Mouse (Mus musculus) heart, adult 9 months (tissue): Measurements from ENCODE around the gene Mslnl.

Experiments
- DNase-seq, 2 experiments: peaks; one replicate each; pipeline ENCODE4 v3.0.0; 2022; ENCODE audit warnings: low spot score in 2 of 2

Mslnl gene

DNA sequence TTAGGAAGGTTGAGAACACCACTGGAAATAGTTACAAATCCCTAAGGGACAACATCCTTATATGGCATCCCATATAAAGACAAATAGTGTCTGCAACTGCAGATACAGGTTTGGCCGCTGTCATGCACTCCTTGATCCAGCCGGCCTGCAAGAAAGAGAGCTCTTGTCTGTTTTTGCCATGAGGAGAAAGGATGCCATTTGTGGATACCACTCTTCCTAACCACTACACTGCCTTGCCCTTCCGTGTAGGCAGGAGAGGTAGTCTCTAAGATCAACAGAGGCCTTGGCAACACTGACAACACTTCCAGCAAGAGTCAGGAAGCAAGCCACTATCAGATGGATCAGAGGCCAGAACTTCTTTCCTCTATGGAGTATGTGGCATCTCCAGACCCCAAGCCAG lies 50.4 kb downstream of the Mslnl start, which contains the start of gene Ccdc78:
Ccdc78 (plus strand) TSS at position 301 of the 400 bp plus-strand sequence.
- no peak for DNase-seq

DNA sequence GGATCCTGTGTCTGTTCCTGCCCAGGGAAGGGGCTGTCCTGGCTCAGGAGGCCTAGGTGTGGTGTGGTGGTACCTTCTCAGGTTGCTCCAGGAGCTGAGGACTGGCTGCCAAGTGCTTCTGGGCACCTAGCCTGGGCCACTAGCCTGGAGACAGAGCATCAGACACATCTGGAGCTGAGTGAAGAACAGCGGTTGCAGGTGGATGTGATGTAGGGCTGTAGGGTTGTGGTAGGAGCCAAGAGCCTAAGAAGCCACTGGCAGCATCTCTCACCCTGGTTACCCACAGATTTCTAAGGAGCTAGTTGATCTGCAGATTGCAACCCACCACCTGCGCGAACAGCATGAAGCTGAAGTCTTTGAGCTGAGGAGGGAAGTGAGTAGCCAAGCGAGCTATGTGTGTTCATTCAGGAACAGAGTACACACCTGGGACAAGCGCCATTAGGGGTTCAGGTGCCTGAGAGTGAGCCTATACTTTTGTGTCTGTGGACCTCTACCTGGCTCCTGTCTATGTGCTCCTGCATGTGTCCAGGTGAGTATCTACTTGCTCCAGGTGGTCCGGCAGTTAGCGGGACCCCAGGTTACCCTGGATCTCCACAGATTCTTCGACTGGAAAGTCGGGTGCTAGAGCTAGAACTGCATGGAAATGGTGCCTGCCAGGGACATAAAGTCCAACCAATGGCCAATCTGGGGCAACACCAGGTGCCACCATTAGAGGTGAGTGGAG lies 51.1 kb downstream of the Mslnl start:
- no peak for DNase-seq

DNA sequence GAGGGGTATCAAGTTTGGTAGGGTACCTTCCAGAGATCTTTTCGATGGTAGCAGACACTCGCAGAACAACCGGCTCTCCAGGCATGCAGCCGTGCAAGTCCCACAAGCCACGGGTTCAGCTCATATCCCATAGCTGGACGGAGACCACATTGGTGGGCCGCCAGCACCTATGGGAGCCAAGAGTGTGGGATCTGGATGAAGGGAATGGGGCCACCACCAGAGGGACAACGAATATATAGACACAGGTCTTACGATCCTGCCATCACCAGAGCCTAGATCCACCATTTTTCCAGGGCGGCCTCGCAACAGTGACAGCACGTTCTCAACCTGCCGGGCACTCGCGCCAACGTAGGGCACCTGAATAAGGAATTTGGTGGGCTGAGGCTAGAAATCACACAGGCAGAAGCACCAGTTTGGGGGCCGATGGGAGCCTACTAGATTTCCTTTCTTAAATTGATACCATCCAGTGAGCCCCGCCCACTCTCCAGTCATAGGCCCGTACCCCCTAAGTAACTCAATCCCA lies 55.5 kb downstream of the Mslnl start:
- no peak for DNase-seq

- peak; percentile 82 to 83 for DNase-seq
Measured at GRCm38 (mm10) chr17:25791843-25792527, 56.1 kb downstream of the Mslnl start.

DNA sequence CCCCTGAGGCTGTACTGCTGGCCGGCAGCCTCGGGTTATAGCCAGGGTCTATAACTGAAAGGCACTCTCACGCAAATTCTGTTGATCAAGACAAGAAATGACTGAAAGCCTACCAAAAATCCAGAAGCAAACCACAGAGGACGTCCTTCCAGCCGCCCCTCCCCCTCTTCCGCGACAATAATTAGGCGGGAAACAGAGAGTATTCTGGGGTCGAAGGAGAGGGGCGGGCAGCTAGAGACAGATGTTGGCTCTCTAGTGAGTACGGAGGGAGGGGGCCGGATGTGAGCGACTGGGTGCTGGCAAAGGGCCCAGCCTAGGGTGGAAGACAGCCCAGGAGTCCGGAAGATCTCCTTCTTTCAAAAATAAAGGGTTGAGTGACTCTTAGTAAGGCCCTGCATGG lies 56.8 kb downstream of the Mslnl start, which contains the start of gene Fam173a:
Fam173a (minus strand) TSS at position 287 of the 400 bp plus-strand sequence.
- DNase-seq = peak; percentile 81 to 89

DNA sequence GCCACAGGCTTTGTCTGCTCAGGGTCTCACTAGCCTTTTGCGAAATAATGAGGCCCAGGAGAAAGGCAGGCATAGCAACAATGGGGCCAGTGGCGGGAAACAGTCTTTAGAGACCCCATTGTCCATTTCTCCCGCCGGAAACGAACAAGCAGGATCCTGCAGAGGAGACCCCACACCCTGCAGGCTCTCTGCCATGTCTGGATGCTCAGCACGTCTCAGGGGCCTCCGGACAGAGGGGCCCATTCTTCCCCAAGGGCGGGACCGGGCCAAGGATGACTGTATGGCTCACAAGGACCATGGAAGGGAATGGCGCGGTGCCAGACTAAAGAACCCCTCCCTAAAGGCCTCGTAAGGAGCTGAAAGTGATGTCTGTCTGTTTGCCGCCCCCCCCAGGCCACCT lies 58.4 kb downstream of the Mslnl start:
- DNase-seq = no peak

- no peak for DNase-seq
Measured at GRCm38 (mm10) chr17:25794998-25795397, 59.2 kb downstream of the Mslnl start.

DNA sequence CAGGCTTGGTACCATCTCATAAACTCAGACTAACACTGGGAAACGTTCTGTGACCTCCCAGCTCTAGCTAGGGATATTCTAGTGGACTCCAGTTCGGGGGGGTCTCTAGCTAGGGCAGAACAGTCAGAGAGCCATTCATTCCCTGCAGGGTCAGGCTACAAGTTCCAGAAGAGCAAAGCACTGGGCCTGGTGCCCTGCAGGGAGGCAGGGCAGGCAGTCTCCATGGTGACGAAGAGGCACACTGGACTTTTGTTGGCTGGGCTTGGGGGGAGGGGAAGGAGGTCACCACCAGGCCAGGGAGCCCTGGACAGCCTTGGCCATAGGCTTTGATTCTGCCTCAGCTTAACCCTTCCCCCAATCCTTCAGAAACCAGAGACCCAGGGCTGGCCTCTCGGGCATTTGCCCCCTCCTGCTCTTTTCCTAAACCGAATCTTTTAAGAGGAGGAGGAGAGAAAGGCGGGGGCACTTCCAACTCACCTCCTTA lies 59.8 kb downstream of the Mslnl start, which contains the start of gene AC134908.4:
AC134908.4 (minus strand) TSS at position 51 of the 484 bp plus-strand sequence.
- peak in 1 of 2 experiments; percentile 21 for DNase-seq

DNA sequence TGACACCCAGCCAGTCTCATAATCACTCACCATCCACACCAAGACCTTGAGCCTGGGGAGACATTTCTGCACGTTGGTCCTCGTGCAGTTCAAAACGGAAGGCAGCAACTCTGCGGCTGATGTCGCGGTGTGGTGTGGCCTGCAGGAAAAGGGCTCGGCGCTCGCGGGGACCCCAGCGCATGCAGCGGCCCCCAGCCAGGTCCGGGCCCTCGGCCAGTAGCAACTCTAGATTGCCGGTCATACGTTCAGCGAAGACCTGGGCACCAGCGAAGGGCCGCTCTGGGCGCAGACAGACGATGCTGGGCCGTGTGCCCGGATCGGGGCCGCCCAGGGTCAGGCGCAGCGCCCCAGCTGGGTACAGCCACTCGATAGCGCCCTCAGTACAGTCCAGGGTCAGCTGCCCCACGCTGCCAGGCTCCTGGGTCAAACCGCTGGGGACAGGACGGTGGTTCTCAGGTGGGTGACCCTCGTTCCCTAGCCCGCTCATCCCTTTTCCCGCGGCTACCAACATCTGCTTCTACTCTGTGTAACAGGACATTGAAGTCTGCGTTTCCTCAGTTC lies 60.4 kb downstream of the Mslnl start:
- DNase-seq = peak; percentile 34 to 37

- DNase-seq = peak; percentile 88 to 92
Measured at GRCm38 (mm10) chr17:25796951-25797369, 61.1 kb downstream of the Mslnl start, which contains the start of gene Metrn. Gene Metrn, minus strand, starts transcription at chr17:25797136.
